20 mouse cellular contexts compared by ENCODE assay signal in genomic region chr13:46949741-46950140, GRCm38 (mm10).
"Had no signal": no experiment of that assay in that cellular context is flagged by ENCODE, and none has a peak within 500 bp of the region (broad histone marks: within the 10 kb centered on the region; RNA-seq: fewer than 3 reads in every experiment).

No protein-coding gene starts in this region.

- DNase-seq: kidney, adult 2 months; kidney, postnatal 25 days; layer of hippocampus, adult 9-11 months; left cerebral cortex, postnatal 4 days; lung, embryonic 14.5 days; midbrain, embryonic 14.5 days; right cerebral cortex, adult 18-20 months; right cerebral cortex, postnatal 14 days; right cerebral cortex, postnatal 4 days; spleen, adult 18-20 months; thymus, postnatal 25 days had no signal

- H3K27me3 ChIP-seq: limb, embryonic 12.5 days; limb, embryonic 15.5 days; stomach, embryonic 15.5 days had no signal

- H3K4me3 ChIP-seq: layer of hippocampus, adult 2 months; limb, embryonic 12.5 days; limb, embryonic 15.5 days; megakaryocyte, embryonic 14.5 days; stomach, embryonic 15.5 days had no signal

- H3K9ac ChIP-seq: limb, embryonic 12.5 days; limb, embryonic 15.5 days; lung, embryonic 14.5 days; stomach, embryonic 15.5 days had no signal

- H3K4me2 ChIP-seq: limb, embryonic 12.5 days; limb, embryonic 15.5 days; lung, embryonic 14.5 days; midbrain, embryonic 11.5 days; stomach, embryonic 15.5 days had no signal

- ATAC-seq: lung, postnatal 0 days had no signal

- H3K27ac ChIP-seq: kidney, postnatal 0 days; layer of hippocampus, adult 2 months; limb, embryonic 12.5 days; limb, embryonic 15.5 days; macrophage; stomach, embryonic 15.5 days had no signal

- H3K9me3 ChIP-seq: limb, embryonic 12.5 days; limb, embryonic 15.5 days; megakaryocyte, embryonic 14.5 days; stomach, embryonic 15.5 days had no signal

- H3K36me3 ChIP-seq: limb, embryonic 12.5 days; limb, embryonic 15.5 days; stomach, embryonic 15.5 days had no signal

- H3K4me1 ChIP-seq: stomach, embryonic 15.5 days had no signal
